Mouse (Mus musculus) forebrain, embryonic 10.5 days (tissue): ENCODE measurements around the gene Sirt7. TPM values are rescaled to one million over a fixed set of nuclear protein-coding genes. Genes with fewer than 3 reads are reported as not detected.

ENCODE experiments used
- DNase-seq: peaks from one replicate; pipeline ENCODE4 v3.0.0-alpha.2; 2017; ENCODE audit warnings: low spot score; ENCODE audit errors: extremely low spot score
- H3K27ac ChIP-seq: fragments of 300-500 bp; sonication (generic); 2 replicates; pipeline ENCODE4 v1.5.1; 2016; ENCODE audit warnings: mild to moderate bottlenecking
- H3K27me3 ChIP-seq: fragments of 300-500 bp; sonication (generic); 2 replicates; pipeline ENCODE4 v1.6.1; 2016; ENCODE audit warnings: mild to moderate bottlenecking; ENCODE audit not compliant: poor library complexity, severe bottlenecking
- H3K36me3 ChIP-seq: fragments of 300-500 bp; sonication (generic); replicated peaks from 2 replicates; pipeline ENCODE4 v1.6.1; 2016; ENCODE audit warnings: mild to moderate bottlenecking, moderate library complexity
- H3K4me1 ChIP-seq: fragments of 300-500 bp; sonication (generic); 2 replicates; pipeline ENCODE4 v1.6.1; 2016
- H3K4me3 ChIP-seq: fragments of 300-500 bp; sonication (generic); 2 replicates; pipeline ENCODE4 v1.5.1; 2016; ENCODE audit warnings: mild to moderate bottlenecking, moderate library complexity
- H3K9me3 ChIP-seq: fragments of 300-500 bp; sonication (generic); 2 replicates; pipeline ENCODE4 v1.6.1; 2016; ENCODE audit warnings: mild to moderate bottlenecking, moderate library complexity
- WGBS: fragments of 180-500 bp; shearing (Covaris S2); methylation state at CpG from one replicate; pipeline ENCODE4 v1.1.7; 2016; 5-methylcytosine and 5-hydroxymethylcytosine counted together
- polyA plus RNA-seq: library from polyadenylated mRNA; unstranded; fragments of >200 nt; fragmentation: Nextera tagmentation; extraction: Ambion mirVana; gene quantifications from 2 replicates; pipeline ENCODE4 v1.2.1, GENCODE M21; 2016

Sirt7 gene
- polyA plus RNA-seq, 1 experiment from 2014 or later, result 32.8 TPM

DNA sequence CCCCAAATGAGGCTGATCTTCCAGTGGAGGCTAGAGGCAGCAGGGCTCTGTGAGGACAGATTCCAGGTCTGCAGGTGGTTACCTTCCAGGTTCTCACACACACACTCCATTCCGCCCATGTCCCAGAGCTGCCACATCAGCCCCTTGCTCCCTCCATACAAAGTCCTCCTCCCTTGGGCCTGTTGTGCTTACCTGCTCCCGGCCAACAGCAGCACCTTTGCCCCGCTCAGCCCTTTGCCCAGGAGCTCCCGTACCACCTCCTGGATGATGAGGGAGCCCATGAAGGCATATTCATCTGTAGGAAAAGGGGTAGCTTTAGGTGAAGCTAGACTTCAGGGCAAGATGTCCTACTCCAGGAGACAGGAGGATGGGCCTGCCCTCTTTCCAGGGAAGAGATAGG lies 32.3 kb upstream of the Sirt7 start:
- no peak for DNase-seq
- no peak overlapping the region for H3K27ac ChIP-seq
- 88% methylated on average over 4 of the region's 4 CpGs for WGBS
- H3K4me3 ChIP-seq, result no peak overlapping the region
- peaks cover 78% of the 10 kb centered on the region for H3K27me3 ChIP-seq
- no peaks in the 10 kb centered on the region for H3K9me3 ChIP-seq
- no peaks in the 10 kb centered on the region for H3K36me3 ChIP-seq
- H3K4me1 ChIP-seq, result peaks cover 31% of the 10 kb centered on the region

DNA sequence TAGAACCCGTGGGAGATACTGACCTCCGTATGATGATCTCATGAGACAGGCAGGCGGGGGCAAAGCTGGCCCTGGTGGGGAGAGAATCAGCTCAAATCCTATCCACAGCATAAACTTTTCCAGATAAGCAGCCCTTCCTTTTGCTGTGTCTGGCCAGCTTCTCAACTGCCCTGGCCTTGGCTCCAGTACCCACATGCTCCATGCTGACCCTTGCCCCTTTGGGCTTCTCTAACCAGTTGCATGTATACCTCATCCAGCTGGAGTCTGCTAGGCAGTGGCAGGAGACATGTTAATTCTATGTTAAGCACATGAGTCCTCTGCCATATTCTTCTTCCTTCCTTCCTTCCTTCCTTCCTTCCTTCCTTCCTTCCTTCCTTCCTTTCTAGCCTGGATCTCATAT lies 29.7 kb upstream of the Sirt7 start:
- H3K4me3 ChIP-seq, result no peak overlapping the region
- no peaks in the 10 kb centered on the region for H3K9me3 ChIP-seq
- H3K36me3 ChIP-seq, result no peaks in the 10 kb centered on the region
- H3K27me3 ChIP-seq, result peaks cover 57% of the 10 kb centered on the region
- H3K4me1 ChIP-seq, result peaks cover 13% of the 10 kb centered on the region
- DNase-seq, result no peak
- no peak overlapping the region for H3K27ac ChIP-seq
- 67% methylated on average over 3 of the region's 3 CpGs for WGBS

GRCm38 (mm10) chr11:120651872-120652271 lies 26.8 kb upstream of the Sirt7 start:
- WGBS, result 68% methylated on average over 3 of the region's 3 CpGs
- no peak overlapping the region for H3K27ac ChIP-seq
- H3K27me3 ChIP-seq, result peaks cover 45% of the 10 kb centered on the region
- peaks cover 12% of the 10 kb centered on the region for H3K4me1 ChIP-seq
- no peak for DNase-seq
- H3K36me3 ChIP-seq, result no peaks in the 10 kb centered on the region
- no peak overlapping the region for H3K4me3 ChIP-seq
- H3K9me3 ChIP-seq, result no peaks in the 10 kb centered on the region

DNA sequence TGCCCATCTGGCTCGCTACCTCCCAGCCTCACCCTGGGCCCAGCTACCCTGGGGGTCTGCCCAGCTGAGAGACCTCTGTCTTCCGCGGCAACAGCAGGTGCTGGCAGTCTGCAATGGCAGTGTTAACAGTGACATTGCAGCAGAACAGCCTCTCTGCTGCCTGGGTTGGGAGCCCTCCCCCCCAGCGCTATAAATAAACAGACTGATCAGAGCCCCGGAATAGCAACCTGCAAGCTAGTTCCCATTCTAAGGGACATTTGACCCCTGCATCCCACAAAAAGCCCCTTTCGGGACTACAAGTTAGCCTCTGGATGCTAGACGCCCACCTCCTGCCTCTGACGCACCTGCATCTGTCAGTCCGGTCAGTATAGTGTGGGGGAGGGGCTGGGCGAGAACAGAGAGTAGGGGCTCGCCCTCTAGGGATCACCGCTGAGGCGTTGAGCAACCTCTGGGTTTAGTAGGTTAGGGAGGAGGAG lies 23.0 kb upstream of the Sirt7 start, which contains the start of gene Myadml2:
Gene Myadml2, minus strand, starts transcription at position 158 of the 476 bp plus-strand sequence.
- 8% methylated on average over 13 of the region's 13 CpGs for WGBS
- DNase-seq, result no peak
- Histone ChIP-seq H3K27ac (peak within 1 kb of the TSS; percentile 32), H3K9me3 (no peaks in the 10 kb centered on the region), H3K27me3 (peaks cover 25% of the 10 kb centered on the region), H3K4me1 (peaks cover 23% of the 10 kb centered on the region), H3K4me3 (peak within 1 kb of the TSS; percentile 33), H3K36me3 (no peaks in the 10 kb centered on the region)

- Histone ChIP-seq H3K4me3 (no peak overlapping the region), H3K4me1 (peaks cover 31% of the 10 kb centered on the region), H3K27me3 (peaks cover 33% of the 10 kb centered on the region), H3K36me3 (no peaks in the 10 kb centered on the region), H3K27ac (peak overlapping the region; percentile 32; the same call in 1 of the 2 replicates), H3K9me3 (no peaks in the 10 kb centered on the region)
- DNase-seq, result no peak
- 80% methylated on average over 35 of the region's 35 CpGs for WGBS
Measured at GRCm38 (mm10) chr11:120647047-120647830, 22.2 kb upstream of the Sirt7 start.

DNA sequence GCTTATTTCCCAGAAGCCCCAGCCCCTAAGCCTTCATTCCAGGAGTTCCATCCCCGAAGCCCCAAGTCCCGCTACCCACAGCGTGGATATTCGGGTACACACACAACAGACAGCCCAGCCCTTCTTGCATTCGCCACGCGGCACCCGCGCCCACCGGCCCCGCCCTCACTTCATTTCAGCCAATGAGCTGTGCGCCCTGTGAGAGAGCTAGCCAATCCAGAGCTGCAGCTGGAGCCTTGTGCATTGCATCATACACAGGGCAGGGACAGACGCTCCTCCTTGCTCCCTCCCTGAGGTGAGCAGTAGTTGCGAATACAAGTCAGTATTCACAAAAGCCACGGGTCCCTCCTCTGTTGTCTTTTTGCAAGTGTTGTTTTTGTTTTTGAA lies 18.6 kb upstream of the Sirt7 start, which contains the start of gene Pycr1:
Gene Pycr1, minus strand, starts transcription at position 169 of the 387 bp plus-strand sequence.
- under 1% methylated on average over 15 of the region's 15 CpGs for WGBS
- H3K36me3 ChIP-seq, result no peaks in the 10 kb centered on the region
- no peaks in the 10 kb centered on the region for H3K9me3 ChIP-seq
- DNase-seq, result peak; percentile 97
- peaks cover 34% of the 10 kb centered on the region for H3K27me3 ChIP-seq
- H3K4me3 ChIP-seq, result peak within 1 kb of the TSS; percentile 66
- peaks cover 46% of the 10 kb centered on the region for H3K4me1 ChIP-seq
- peak within 1 kb of the TSS; percentile 87 for H3K27ac ChIP-seq

- DNase-seq, result no peak
- Histone ChIP-seq H3K9me3 (no peaks in the 10 kb centered on the region), H3K27me3 (peaks cover 33% of the 10 kb centered on the region), H3K36me3 (no peaks in the 10 kb centered on the region), H3K4me3 (peak overlapping the region; percentile 66), H3K4me1 (peaks cover 42% of the 10 kb centered on the region), H3K27ac (peak overlapping the region; percentile 87)
- WGBS, result 5% methylated on average over 18 of the region's 18 CpGs
Measured at GRCm38 (mm10) chr11:120642939-120643600, 18.0 kb upstream of the Sirt7 start.

DNA sequence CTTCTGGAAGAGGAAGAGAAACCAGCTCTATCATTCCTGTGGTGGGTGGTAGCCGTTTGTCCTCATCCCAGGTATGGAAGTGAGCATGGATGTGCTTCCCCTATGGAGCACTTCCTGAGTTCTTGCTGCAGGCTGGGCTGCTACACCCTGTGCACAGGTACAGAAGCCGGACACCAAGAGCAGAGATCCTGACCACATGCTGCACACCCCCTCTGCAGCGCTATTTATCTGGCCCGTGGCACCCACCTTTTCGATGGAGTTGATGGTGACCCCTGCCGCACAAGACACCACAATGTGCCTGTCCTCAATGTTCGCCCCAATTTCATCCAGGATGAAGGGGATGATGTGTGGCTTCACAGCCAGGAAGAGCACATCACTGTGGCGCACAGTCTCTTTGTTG lies 16.8 kb upstream of the Sirt7 start:
- no peak for DNase-seq
- Histone ChIP-seq H3K27ac (no peak overlapping the region), H3K9me3 (no peaks in the 10 kb centered on the region), H3K4me1 (peaks cover 37% of the 10 kb centered on the region), H3K4me3 (peak overlapping the region; percentile 66; the same call in 1 of the 2 replicates), H3K27me3 (peaks cover 21% of the 10 kb centered on the region), H3K36me3 (no peaks in the 10 kb centered on the region)
- WGBS, result 90% methylated on average over 8 of the region's 8 CpGs

GRCm38 (mm10) chr11:120641255-120641654 lies 16.2 kb upstream of the Sirt7 start:
- no peak overlapping the region for H3K27ac ChIP-seq
- peak overlapping the region; percentile 9; the same call in 1 of the 2 replicates for H3K4me3 ChIP-seq
- H3K9me3 ChIP-seq, result no peaks in the 10 kb centered on the region
- peaks cover 17% of the 10 kb centered on the region for H3K27me3 ChIP-seq
- no peak for DNase-seq
- peaks cover 42% of the 10 kb centered on the region for H3K4me1 ChIP-seq
- WGBS, result 68% methylated on average over 9 of the region's 9 CpGs
- H3K36me3 ChIP-seq, result no peaks in the 10 kb centered on the region

- Histone ChIP-seq H3K36me3 (peaks cover 6% of the 10 kb centered on the region), H3K4me3 (peak overlapping the region; percentile 96; the same call in 1 of the 2 replicates), H3K9me3 (no peaks in the 10 kb centered on the region), H3K27me3 (no peaks in the 10 kb centered on the region), H3K27ac (no peak overlapping the region), H3K4me1 (peaks cover 58% of the 10 kb centered on the region)
- 84% methylated on average over 5 of the region's 5 CpGs for WGBS
- DNase-seq, result no peak
Measured at GRCm38 (mm10) chr11:120634810-120635209, 9.8 kb upstream of the Sirt7 start.

- Histone ChIP-seq H3K36me3 (peaks cover 17% of the 10 kb centered on the region), H3K4me1 (peaks cover 69% of the 10 kb centered on the region), H3K4me3 (peak within 1 kb of the TSS; percentile 96), H3K9me3 (no peaks in the 10 kb centered on the region), H3K27me3 (no peaks in the 10 kb centered on the region), H3K27ac (peak within 1 kb of the TSS; percentile 97)
- peak; percentile 94 for DNase-seq
- WGBS, result 11% methylated on average over 58 of the region's 58 CpGs
Measured at GRCm38 (mm10) chr11:120633520-120634343, 8.7 kb upstream of the Sirt7 start, which contains the start of gene Mafg. Mafg (minus strand) TSS chr11:120633600.
